Mouse (Mus musculus): ENCODE results near the gene Zfp27.

The Zfp27 gene

GRCm38 (mm10) chr7:29905966-29906681, at the start of gene Zfp27:
Gene Zfp27, minus strand, starts transcription at chr7:29906572.
- peak; percentile 54 for DNase-seq (ENCODE audit: low spot score)

- DNase-seq (ENCODE audit: low spot score), result peak; percentile 51
Measured at GRCm38 (mm10) chr7:29954731-29955130, 48.4 kb upstream of the Zfp27 start.

- DNase-seq (ENCODE audit: low spot score), result peak; percentile 77
Measured at GRCm38 (mm10) chr7:29953513-29954401, 47.4 kb upstream of the Zfp27 start, which contains the start of gene Zfp74. Gene Zfp74, minus strand, starts transcription at chr7:29954089.

- no peak for DNase-seq (ENCODE audit: low spot score)
Measured at GRCm38 (mm10) chr7:29953086-29953485, 46.7 kb upstream of the Zfp27 start.

DNA sequence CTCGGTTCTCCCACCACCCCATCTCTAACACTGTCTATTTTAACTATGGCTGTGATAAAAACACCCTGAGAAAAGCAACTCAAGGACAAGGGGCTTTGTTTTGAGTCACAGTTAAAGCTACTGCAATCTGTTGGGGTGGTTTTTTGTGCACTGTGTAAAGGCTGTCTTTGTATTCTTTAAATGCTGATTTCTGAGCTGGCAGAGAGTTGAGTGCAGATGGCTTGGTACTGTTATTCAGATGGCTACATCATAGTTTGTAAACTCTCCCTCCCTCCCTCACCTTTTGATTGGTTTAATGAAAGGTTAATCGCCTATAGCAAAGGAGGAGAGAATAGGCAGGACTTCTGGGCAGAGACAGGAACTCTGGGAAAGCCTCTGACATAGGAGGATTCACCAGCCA, 37.8 kb upstream of the Zfp27 start:
- no peak for DNase-seq (ENCODE audit: low spot score)

DNA sequence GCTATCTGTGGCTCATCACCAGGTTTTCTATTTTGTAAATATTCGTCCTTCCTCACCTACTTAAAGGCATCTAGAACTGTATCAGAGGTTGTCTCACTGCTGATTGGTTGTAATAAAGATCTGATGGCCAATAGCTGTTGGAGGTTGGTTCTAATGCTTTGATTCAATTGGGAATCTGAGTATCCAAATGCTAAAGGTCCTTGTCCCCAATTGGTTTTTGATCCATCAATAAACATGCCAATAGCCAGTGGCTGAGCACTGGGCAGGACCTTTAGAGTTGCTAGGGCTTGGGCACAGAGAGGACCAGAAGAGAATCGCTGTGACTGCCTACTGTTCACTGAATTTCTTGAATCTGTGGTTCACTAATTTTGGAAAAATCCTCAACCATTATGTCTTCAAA, 37.3 kb upstream of the Zfp27 start:
- no peak for DNase-seq (ENCODE audit: low spot score)

DNA sequence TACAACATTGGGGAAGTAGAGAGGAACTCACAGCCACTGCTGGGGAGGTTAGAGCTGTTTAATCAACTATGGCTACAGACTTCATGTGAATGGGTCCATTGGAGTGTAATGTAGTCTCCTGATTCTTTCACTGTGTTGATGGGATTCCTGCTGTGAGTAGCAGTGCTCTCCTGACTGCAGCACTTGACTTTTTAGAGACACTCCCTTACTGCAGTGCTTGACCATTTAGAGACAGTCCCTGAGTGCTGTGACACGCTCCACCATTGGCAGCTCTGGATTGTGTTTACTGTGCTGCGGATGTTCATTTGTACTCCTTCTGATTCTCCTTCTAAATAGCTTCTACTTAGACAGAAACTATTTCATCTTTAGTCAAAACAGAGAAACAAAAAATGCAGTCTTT, 36.4 kb upstream of the Zfp27 start:
- no peak for DNase-seq (ENCODE audit: low spot score)

DNA sequence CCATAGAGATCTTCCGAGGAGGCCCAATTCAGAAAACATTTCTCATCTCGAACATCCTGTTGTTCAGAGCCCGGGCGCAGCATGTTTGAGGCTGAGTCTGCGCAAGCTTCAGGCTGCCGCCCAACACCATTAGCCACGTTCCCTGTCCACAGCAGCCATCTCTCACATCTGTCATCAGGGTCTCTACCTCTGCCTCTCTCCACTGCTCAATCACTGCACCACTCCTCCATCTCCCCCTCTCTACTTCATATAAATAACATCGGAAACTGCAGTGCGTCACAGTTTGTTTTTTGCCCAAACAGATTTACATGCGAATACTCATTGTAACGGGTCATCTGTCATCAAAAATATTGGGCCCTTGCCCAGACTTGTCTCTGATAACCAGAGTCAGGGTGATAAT, 34.7 kb upstream of the Zfp27 start:
- no peak for DNase-seq (ENCODE audit: low spot score)

DNA sequence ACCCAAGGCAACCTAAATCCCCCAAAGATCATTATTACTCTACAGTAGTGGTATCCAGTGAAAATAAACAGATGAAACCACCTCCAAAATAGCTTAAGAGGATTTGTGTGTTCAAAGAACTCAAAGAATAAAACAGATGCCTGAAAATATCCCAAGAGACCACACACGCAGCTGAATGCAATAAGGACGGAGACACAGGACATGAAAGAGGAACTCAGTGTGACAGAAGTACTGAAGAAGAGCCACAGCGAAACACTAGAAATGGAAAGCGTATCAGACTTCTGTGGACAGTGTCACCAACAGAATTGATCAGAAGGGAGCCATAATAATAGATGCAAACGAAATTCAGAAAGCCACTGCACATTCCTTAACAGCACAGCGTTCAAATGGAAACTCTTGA, 32.5 kb upstream of the Zfp27 start:
- no peak for DNase-seq (ENCODE audit: low spot score)

DNA sequence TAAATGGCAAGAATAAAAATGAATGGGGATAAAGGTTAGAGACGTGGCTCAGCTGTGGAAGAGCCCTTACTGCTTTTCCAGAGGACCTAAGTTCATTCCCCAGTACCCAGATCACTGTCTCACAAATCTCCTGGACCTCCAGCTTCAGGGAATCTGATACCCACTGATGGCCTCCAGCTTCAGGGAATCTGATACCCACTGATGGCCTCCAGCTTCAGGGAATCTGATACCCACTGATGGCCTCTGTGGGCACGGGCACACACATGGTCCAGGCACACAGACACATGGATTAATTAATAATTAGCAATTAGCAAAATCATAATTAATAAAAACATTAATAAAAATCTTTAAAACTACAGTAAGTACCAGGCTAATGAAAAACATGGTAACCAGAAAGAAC, 16.4 kb upstream of the Zfp27 start:
- DNase-seq (ENCODE audit: low spot score), result no peak

DNA sequence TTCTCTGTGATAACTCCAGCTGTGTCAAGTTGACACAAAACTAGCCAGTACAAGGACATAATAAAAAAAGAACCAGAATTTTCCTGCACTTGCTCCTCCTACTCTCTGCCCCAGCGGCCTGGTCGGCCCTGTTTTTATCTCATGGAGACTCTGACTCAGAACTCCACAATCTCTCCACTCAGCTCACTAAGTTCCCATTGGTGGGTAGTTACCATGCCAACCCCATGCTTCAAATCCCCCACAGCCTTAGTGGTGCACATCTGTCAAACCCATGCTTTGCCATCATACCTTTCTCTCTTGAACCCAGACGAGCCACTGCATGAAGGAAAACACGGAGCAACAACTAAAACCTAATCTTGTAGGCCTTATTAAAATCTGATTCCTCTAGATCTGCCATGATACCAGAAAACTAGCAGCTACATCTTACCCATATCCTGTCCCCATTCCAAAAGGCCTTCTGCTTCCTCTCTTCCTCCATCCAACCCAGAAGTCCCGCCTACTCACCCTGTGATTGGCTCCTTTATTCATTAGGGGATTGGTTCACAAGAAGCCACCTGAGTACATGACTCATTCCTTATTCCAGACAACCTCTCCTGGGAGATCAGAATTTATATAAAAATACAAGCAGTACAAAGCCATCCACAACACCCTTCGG, 15.2 kb upstream of the Zfp27 start:
- no peak for DNase-seq (ENCODE audit: low spot score)

GRCm38 (mm10) chr7:29918062-29918453, 11.7 kb upstream of the Zfp27 start:
- no peak for DNase-seq (ENCODE audit: low spot score)

- no peak for DNase-seq (ENCODE audit: low spot score)
Measured at GRCm38 (mm10) chr7:29917371-29918061, 11.1 kb upstream of the Zfp27 start.

DNA sequence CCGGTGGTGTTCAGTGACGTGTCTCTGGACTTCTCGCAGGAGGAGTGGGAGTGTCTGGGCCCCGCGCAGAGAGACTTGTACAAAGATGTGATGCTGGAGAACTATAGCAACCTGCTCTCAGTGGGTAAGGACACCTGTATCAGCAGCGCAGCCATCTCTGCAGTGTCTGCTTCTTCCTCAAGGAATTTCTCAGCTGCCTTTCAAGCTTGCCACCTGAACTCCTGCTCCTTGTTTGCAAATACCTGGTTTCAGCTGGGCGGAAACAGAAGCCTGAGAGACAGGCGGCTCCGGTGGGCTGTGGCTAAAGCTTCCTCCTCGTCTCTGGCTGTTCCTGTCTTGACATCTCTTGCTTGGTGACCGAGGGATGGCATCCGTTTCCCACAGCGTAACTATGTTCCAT, 5.8 kb upstream of the Zfp27 start:
- no peak for DNase-seq (ENCODE audit: low spot score)

GRCm38 (mm10) chr7:29910252-29910651, 3.9 kb upstream of the Zfp27 start:
- DNase-seq (ENCODE audit: low spot score), result no peak

- DNase-seq (ENCODE audit: low spot score), result peak; percentile 79
Measured at GRCm38 (mm10) chr7:29908130-29908950, 2.0 kb upstream of the Zfp27 start, which contains the start of gene Zfp383. Gene Zfp383, plus strand, starts transcription at chr7:29908223.

- no peak for DNase-seq (ENCODE audit: low spot score)
Measured at GRCm38 (mm10) chr7:29907206-29907605, 834 bp upstream of the Zfp27 start.

DNA sequence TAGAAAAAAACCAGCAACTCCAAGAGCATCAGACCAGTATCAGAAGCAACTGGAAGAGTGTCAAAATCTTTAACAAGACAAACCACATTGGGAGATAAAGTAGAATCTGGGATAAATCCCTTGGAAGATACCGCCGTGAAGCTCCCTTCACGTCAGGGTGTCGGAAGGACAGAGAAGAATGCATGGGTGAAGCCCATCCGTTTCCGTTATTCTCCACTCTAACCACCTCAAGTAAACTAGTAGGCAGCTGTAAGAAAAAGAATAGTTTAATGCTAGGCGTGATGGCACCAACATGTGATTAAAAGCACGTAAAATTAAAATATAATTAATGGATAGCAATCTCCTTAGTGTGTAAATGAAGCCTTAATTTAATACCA, 298 bp upstream of the Zfp27 start:
- DNase-seq (ENCODE audit: low spot score), result no peak

GRCm38 (mm10) chr7:29904101-29904500, 2.3 kb downstream of the Zfp27 start:
- no peak for DNase-seq (ENCODE audit: low spot score)

- DNase-seq (ENCODE audit: low spot score), result no peak
Measured at GRCm38 (mm10) chr7:29898351-29898750, 8.0 kb downstream of the Zfp27 start.

DNA sequence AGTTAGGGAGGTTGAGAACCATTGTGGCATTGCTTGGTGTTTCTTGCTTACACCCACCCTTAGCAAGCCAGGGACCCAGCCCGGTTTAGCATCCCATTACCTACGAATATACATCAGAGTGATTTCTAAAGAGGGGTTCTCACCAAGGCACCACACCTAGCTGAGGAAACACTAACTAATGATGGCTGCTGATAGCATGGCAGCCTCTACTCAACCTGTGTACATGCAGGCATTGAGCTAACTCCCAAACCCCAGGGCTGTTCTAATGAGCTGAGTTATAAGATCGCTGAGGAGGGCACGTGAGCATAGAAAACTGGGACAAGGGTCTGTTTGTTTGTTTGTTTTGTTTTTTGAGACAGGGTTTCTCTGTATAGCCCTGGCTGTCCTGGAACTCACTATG, 13.6 kb downstream of the Zfp27 start:
- DNase-seq (ENCODE audit: low spot score), result no peak
